Mouse (Mus musculus): ENCODE results near the gene Map3k1.

Map3k1 gene

GRCm38 (mm10) chr13:111808637-111809465, at the start of gene Map3k1:
Gene Map3k1, minus strand, starts transcription at chr13:111808993.
- DNase-seq: peak; percentile 86 to 87

GRCm38 (mm10) chr13:111856786-111857455, 48.1 kb upstream of the Map3k1 start:
- DNase-seq: peak; percentile 17 to 19

- DNase-seq: no peak
Measured at GRCm38 (mm10) chr13:111856232-111856631, 47.4 kb upstream of the Map3k1 start.

- no peak for DNase-seq
Measured at GRCm38 (mm10) chr13:111852451-111853224, 43.8 kb upstream of the Map3k1 start.

GRCm38 (mm10) chr13:111850046-111850837, 41.4 kb upstream of the Map3k1 start:
- DNase-seq: no peak

GRCm38 (mm10) chr13:111845471-111845870, 36.7 kb upstream of the Map3k1 start:
- DNase-seq: no peak

- no peak for DNase-seq
Measured at GRCm38 (mm10) chr13:111844313-111844712, 35.5 kb upstream of the Map3k1 start.

- no peak for DNase-seq
Measured at GRCm38 (mm10) chr13:111835787-111836186, 27.0 kb upstream of the Map3k1 start.

- DNase-seq: no peak
Measured at GRCm38 (mm10) chr13:111834613-111835012, 25.8 kb upstream of the Map3k1 start.

- no peak for DNase-seq
Measured at GRCm38 (mm10) chr13:111829473-111829872, 20.7 kb upstream of the Map3k1 start.

- no peak for DNase-seq
Measured at GRCm38 (mm10) chr13:111827481-111827880, 18.7 kb upstream of the Map3k1 start.

GRCm38 (mm10) chr13:111824178-111824577, 15.4 kb upstream of the Map3k1 start:
- DNase-seq: no peak

GRCm38 (mm10) chr13:111821727-111822375, 13.1 kb upstream of the Map3k1 start:
- DNase-seq: no peak

GRCm38 (mm10) chr13:111819618-111820385, 11.0 kb upstream of the Map3k1 start:
- DNase-seq: no peak

GRCm38 (mm10) chr13:111819106-111819505, 10.3 kb upstream of the Map3k1 start:
- DNase-seq: no peak

- DNase-seq: no peak
Measured at GRCm38 (mm10) chr13:111818216-111818903, 9.6 kb upstream of the Map3k1 start.

- DNase-seq: no peak
Measured at GRCm38 (mm10) chr13:111817773-111818172, 9.0 kb upstream of the Map3k1 start.

- no peak for DNase-seq
Measured at GRCm38 (mm10) chr13:111816431-111816830, 7.6 kb upstream of the Map3k1 start.

GRCm38 (mm10) chr13:111815486-111815885, 6.7 kb upstream of the Map3k1 start:
- no peak for DNase-seq

GRCm38 (mm10) chr13:111815017-111815416, 6.2 kb upstream of the Map3k1 start:
- DNase-seq: no peak

Data from cerebellum, postnatal 25 days (tissue).